Mouse (Mus musculus) testis, adult 2 months (tissue): ENCODE data around the gene Gpr183.

Experiments
- CTCF ChIP-seq: fragments of 200-500 bp; IDR thresholded peaks from 2 replicates; pipeline ENCODE4 v1.5.1; 2012; ENCODE audit warnings: low read depth, mild to moderate bottlenecking, inconsistent platforms, low read length, moderate library complexity; ENCODE audit not compliant: control insufficient read depth, insufficient read depth, insufficient replicate concordance
- POLR2A ChIP-seq: fragments of 200-500 bp; IDR thresholded peaks from 2 replicates; pipeline ENCODE4 v1.6.1; 2012; ENCODE audit warnings: low read depth, mild to moderate bottlenecking, inconsistent platforms, low read length, moderate library complexity; ENCODE audit not compliant: control insufficient read depth

GRCm38 (mm10) chr14:121922731-121923130, 42.3 kb downstream of the Gpr183 start:
- TF ChIP-seq CTCF (no peak), POLR2A (no peak)
